Mouse (Mus musculus): Measurements from ENCODE around the gene Olfr1019. TPM values are rescaled to one million over a fixed set of nuclear protein-coding genes. Genes with fewer than 3 reads are reported as not detected.

Gene Olfr1019
- polyA plus RNA-seq (2014; fragmentation: Nextera tagmentation; extraction: Ambion mirVana): not detected in 2 replicates

DNA sequence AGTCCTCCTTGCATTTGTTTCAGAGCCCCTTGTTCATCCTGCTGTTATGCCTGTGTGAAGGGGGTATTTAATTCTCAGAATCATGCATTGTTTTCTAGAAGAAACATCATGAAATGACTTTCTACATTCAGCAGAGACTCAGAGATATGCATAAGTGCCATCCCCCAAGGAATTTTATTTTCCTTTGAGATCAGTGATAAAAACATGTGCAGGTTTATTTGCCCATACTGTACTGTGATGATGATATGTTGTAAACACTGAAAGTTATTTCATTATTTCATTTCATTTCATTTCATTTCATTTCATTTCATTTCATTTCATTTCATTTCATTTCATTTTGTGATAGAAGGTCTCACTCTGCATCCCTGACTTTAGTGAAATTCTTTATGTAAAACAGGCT lies at the start of gene Olfr1019:
Olfr1019 (minus strand) TSS at position 101 of the 400 bp plus-strand sequence.
- H3K27me3 ChIP-seq (ENCODE audit: control insufficient read depth, insufficient read depth, low read length): no peaks in the 10 kb centered on the region
- no peak for DNase-seq (ENCODE audit: low spot score)
- no peaks in the 10 kb centered on the region for H3K4me1 ChIP-seq (ENCODE audit: control insufficient read depth, insufficient read depth, low read length)
- no peak within 1 kb of the TSS for H3K9ac ChIP-seq (replicated peaks; ENCODE audit: low read length)
- H3K9me3 ChIP-seq (replicated peaks; ENCODE audit: control insufficient read depth, low read length): no peaks in the 10 kb centered on the region
- no peak within 1 kb of the TSS for H3K4me2 ChIP-seq (ENCODE audit: low read depth, low read length)
- no peak within 1 kb of the TSS for H3K4me3 ChIP-seq (ENCODE audit: low read depth, low read length)
- H3K36me3 ChIP-seq (replicated peaks; ENCODE audit: control insufficient read depth, insufficient read depth, low read depth, low read length): no peaks in the 10 kb centered on the region
- no peak for ATAC-seq (replicated peaks; ENCODE audit: insufficient number of reproducible peaks, low FRiP score, low TSS enrichment, low read depth)
- no peak within 1 kb of the TSS for H3K27ac ChIP-seq (replicated peaks; ENCODE audit: low read depth, low read length)

DNA sequence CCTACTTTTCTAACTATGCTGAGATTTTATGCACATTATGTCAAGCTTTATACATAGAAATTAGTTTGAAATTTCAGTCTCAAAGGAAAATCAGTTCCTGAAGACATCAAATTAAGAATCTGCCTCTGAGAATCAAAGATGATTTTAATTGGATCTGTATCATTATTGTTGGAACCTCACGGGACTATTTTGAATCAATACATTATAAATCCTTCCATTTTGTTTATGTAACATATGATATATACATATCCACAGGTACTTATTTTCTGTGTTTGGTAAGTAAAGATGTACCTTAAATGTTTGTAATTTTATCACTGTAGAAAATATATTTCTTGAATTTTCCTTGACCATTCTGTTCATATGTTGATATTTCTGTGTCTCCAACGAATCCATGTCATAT lies 40.1 kb upstream of the Olfr1019 start, which contains the start of gene Olfr1023:
Olfr1023 (plus strand) TSS at position 301 of the 400 bp plus-strand sequence.
- 77% methylated on average over 2 of the region's 2 CpGs for WGBS
- no peak within 1 kb of the TSS for H3K9ac ChIP-seq (replicated peaks; ENCODE audit: low read length)
- H3K4me2 ChIP-seq (ENCODE audit: low read depth, low read length): no peak within 1 kb of the TSS
- H3K27ac ChIP-seq (replicated peaks; ENCODE audit: low read depth, low read length): no peak within 1 kb of the TSS
- H3K4me3 ChIP-seq (ENCODE audit: low read depth, low read length): no peak within 1 kb of the TSS
- no peaks in the 10 kb centered on the region for H3K9me3 ChIP-seq (replicated peaks; ENCODE audit: control insufficient read depth, low read length)
- H3K4me1 ChIP-seq (ENCODE audit: control insufficient read depth, insufficient read depth, low read length): no peaks in the 10 kb centered on the region
- H3K36me3 ChIP-seq (replicated peaks; ENCODE audit: control insufficient read depth, insufficient read depth, low read depth, low read length): no peaks in the 10 kb centered on the region
- no peaks in the 10 kb centered on the region for H3K27me3 ChIP-seq (ENCODE audit: control insufficient read depth, insufficient read depth, low read length)
- DNase-seq (ENCODE audit: low spot score): no peak
- ATAC-seq (replicated peaks; ENCODE audit: insufficient number of reproducible peaks, low FRiP score, low TSS enrichment, low read depth): no peak

DNA sequence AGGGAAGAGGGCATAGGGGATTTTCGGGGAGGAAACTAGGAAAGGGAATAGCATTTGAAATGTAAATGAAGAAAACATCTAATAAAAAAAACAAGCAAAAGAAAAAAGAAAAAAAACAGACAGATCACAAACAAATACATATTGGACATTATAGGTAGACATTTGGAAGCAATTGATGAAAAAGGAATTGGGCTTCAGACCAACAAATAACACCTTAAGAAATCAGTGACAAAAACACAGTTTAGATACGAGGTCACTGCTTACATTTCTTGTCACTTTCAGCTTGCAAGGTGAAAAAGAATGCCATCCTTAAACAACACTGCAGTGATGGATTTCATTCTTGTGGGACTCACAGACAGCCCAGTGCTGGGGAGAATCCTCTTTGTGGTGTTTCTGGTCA lies 23.0 kb upstream of the Olfr1019 start, which contains the start of gene Olfr1022:
Olfr1022 (plus strand) TSS at position 301 of the 400 bp plus-strand sequence.
- DNase-seq (ENCODE audit: low spot score): no peak
- H3K27me3 ChIP-seq (ENCODE audit: control insufficient read depth, insufficient read depth, low read length): no peaks in the 10 kb centered on the region
- H3K27ac ChIP-seq (replicated peaks; ENCODE audit: low read depth, low read length): no peak within 1 kb of the TSS
- no peak for ATAC-seq (replicated peaks; ENCODE audit: insufficient number of reproducible peaks, low FRiP score, low TSS enrichment, low read depth)
- 53% methylated on average over 2 of the region's 2 CpGs for WGBS
- no peaks in the 10 kb centered on the region for H3K9me3 ChIP-seq (replicated peaks; ENCODE audit: control insufficient read depth, low read length)
- H3K9ac ChIP-seq (replicated peaks; ENCODE audit: low read length): no peak within 1 kb of the TSS
- no peaks in the 10 kb centered on the region for H3K36me3 ChIP-seq (replicated peaks; ENCODE audit: control insufficient read depth, insufficient read depth, low read depth, low read length)
- H3K4me1 ChIP-seq (ENCODE audit: control insufficient read depth, insufficient read depth, low read length): no peaks in the 10 kb centered on the region
- no peak within 1 kb of the TSS for H3K4me2 ChIP-seq (ENCODE audit: low read depth, low read length)
- no peak within 1 kb of the TSS for H3K4me3 ChIP-seq (ENCODE audit: low read depth, low read length)

GRCm38 (mm10) chr2:85846730-85847129 lies 1.4 kb upstream of the Olfr1019 start, which contains the start of gene Olfr1020:
Gene Olfr1020, plus strand, starts transcription at chr2:85847030.
- H3K9ac ChIP-seq (replicated peaks; ENCODE audit: low read length): no peak within 1 kb of the TSS
- DNase-seq (ENCODE audit: low spot score) (no peak), ATAC-seq (replicated peaks; ENCODE audit: insufficient number of reproducible peaks, low FRiP score, low TSS enrichment, low read depth) (no peak)
- no peaks in the 10 kb centered on the region for H3K27me3 ChIP-seq (ENCODE audit: control insufficient read depth, insufficient read depth, low read length)
- WGBS: 76% methylated on average over 1 of the region's 1 CpGs
- H3K4me3 ChIP-seq (ENCODE audit: low read depth, low read length): no peak within 1 kb of the TSS
- no peak within 1 kb of the TSS for H3K27ac ChIP-seq (replicated peaks; ENCODE audit: low read depth, low read length)
- no peaks in the 10 kb centered on the region for H3K9me3 ChIP-seq (replicated peaks; ENCODE audit: control insufficient read depth, low read length)
- no peaks in the 10 kb centered on the region for H3K36me3 ChIP-seq (replicated peaks; ENCODE audit: control insufficient read depth, insufficient read depth, low read depth, low read length)
- H3K4me1 ChIP-seq (ENCODE audit: control insufficient read depth, insufficient read depth, low read length): no peaks in the 10 kb centered on the region
- no peak within 1 kb of the TSS for H3K4me2 ChIP-seq (ENCODE audit: low read depth, low read length)

DNA sequence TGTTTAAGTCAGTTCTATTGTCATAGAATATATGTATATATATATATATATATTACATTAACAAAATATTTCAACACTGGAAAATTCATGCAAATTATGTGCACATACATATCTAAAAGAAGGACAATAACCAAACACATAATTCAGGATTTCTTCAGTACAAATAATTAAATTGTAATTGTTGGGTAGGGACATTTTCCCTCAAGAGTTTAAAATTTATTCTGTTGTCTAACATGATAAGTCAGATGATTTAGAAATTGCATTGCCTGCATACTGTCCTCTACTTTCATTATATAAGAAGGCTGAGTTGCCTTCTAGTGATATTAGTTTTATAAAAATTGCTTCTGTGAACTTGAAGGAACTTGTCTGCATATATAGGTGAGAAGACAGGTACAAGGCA lies 27.1 kb downstream of the Olfr1019 start, which contains the start of gene Olfr1018:
Olfr1018 (plus strand) TSS at position 301 of the 400 bp plus-strand sequence.
- ATAC-seq (replicated peaks; ENCODE audit: insufficient number of reproducible peaks, low FRiP score, low TSS enrichment, low read depth) (no peak), DNase-seq (ENCODE audit: low spot score) (no peak)
- no peak within 1 kb of the TSS for H3K4me3 ChIP-seq (ENCODE audit: low read depth, low read length)
- no peak within 1 kb of the TSS for H3K27ac ChIP-seq (replicated peaks; ENCODE audit: low read depth, low read length)
- no peaks in the 10 kb centered on the region for H3K4me1 ChIP-seq (ENCODE audit: control insufficient read depth, insufficient read depth, low read length)
- no peaks in the 10 kb centered on the region for H3K36me3 ChIP-seq (replicated peaks; ENCODE audit: control insufficient read depth, insufficient read depth, low read depth, low read length)
- no peaks in the 10 kb centered on the region for H3K27me3 ChIP-seq (ENCODE audit: control insufficient read depth, insufficient read depth, low read length)
- no peak within 1 kb of the TSS for H3K4me2 ChIP-seq (ENCODE audit: low read depth, low read length)
- no peaks in the 10 kb centered on the region for H3K9me3 ChIP-seq (replicated peaks; ENCODE audit: control insufficient read depth, low read length)
- H3K9ac ChIP-seq (replicated peaks; ENCODE audit: low read length): no peak within 1 kb of the TSS

GRCm38 (mm10) chr2:85804501-85804900 lies 40.8 kb downstream of the Olfr1019 start:
- Histone ChIP-seq H3K4me2 (ENCODE audit: low read depth, low read length) (no peak overlapping the region), H3K27ac (replicated peaks; ENCODE audit: low read depth, low read length) (no peak overlapping the region), H3K36me3 (replicated peaks; ENCODE audit: control insufficient read depth, insufficient read depth, low read depth, low read length) (no peaks in the 10 kb centered on the region), H3K27me3 (ENCODE audit: control insufficient read depth, insufficient read depth, low read length) (no peaks in the 10 kb centered on the region), H3K4me3 (ENCODE audit: low read depth, low read length) (no peak overlapping the region), H3K9ac (replicated peaks; ENCODE audit: low read length) (no peak overlapping the region), H3K9me3 (replicated peaks; ENCODE audit: control insufficient read depth, low read length) (no peaks in the 10 kb centered on the region), H3K4me1 (ENCODE audit: control insufficient read depth, insufficient read depth, low read length) (no peaks in the 10 kb centered on the region)
- 47% methylated on average over 4 of the region's 4 CpGs for WGBS
- DNase-seq (ENCODE audit: low spot score) (peak; percentile 73), ATAC-seq (replicated peaks; ENCODE audit: insufficient number of reproducible peaks, low FRiP score, low TSS enrichment, low read depth) (no peak)

GRCm38 (mm10) chr2:85802444-85802843 lies 42.8 kb downstream of the Olfr1019 start, which contains the start of gene Olfr1016:
Gene Olfr1016, minus strand, starts transcription at chr2:85802544.
- H3K9ac ChIP-seq (replicated peaks; ENCODE audit: low read length): no peak within 1 kb of the TSS
- H3K4me1 ChIP-seq (ENCODE audit: control insufficient read depth, insufficient read depth, low read length): no peaks in the 10 kb centered on the region
- 90% methylated on average over 2 of the region's 2 CpGs for WGBS
- H3K27me3 ChIP-seq (ENCODE audit: control insufficient read depth, insufficient read depth, low read length): no peaks in the 10 kb centered on the region
- no peak within 1 kb of the TSS for H3K27ac ChIP-seq (replicated peaks; ENCODE audit: low read depth, low read length)
- DNase-seq (ENCODE audit: low spot score) (no peak), ATAC-seq (replicated peaks; ENCODE audit: insufficient number of reproducible peaks, low FRiP score, low TSS enrichment, low read depth) (no peak)
- H3K36me3 ChIP-seq (replicated peaks; ENCODE audit: control insufficient read depth, insufficient read depth, low read depth, low read length): no peaks in the 10 kb centered on the region
- H3K9me3 ChIP-seq (replicated peaks; ENCODE audit: control insufficient read depth, low read length): no peaks in the 10 kb centered on the region
- H3K4me3 ChIP-seq (ENCODE audit: low read depth, low read length): no peak within 1 kb of the TSS
- no peak within 1 kb of the TSS for H3K4me2 ChIP-seq (ENCODE audit: low read depth, low read length)

DNA sequence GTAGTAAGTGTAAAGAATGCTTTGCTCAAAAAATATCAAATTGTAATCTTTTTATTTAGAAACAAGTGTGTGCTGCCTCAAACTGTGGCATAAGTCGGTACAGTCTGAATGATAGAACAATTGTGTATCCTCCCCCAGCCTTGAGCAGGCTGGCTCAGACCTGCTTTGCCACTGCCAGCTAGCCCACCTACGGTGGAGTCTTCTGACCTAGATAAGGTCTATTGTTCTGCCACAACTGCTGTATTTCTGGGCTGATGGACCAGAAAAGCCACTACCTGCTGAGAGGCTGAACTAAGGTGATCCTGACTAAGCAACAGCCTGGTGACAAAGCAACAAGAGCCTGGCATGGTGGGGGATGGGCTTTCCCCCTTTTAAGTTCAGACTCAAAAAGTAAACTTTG lies 53.0 kb downstream of the Olfr1019 start:
- DNase-seq (ENCODE audit: low spot score): no peak
- no peak for ATAC-seq (replicated peaks; ENCODE audit: insufficient number of reproducible peaks, low FRiP score, low TSS enrichment, low read depth)
- 43% methylated on average over 2 of the region's 2 CpGs for WGBS

More for the DNA sequence above, 53.0 kb downstream of the Olfr1019 start:
- H3K36me3 ChIP-seq (replicated peaks; ENCODE audit: control insufficient read depth, insufficient read depth, low read depth, low read length): no peaks in the 10 kb centered on the region
- H3K27me3 ChIP-seq (ENCODE audit: control insufficient read depth, insufficient read depth, low read length): no peaks in the 10 kb centered on the region
- no peaks in the 10 kb centered on the region for H3K9me3 ChIP-seq (replicated peaks; ENCODE audit: control insufficient read depth, low read length)
- no peaks in the 10 kb centered on the region for H3K4me1 ChIP-seq (ENCODE audit: control insufficient read depth, insufficient read depth, low read length)
- no peak overlapping the region for H3K9ac ChIP-seq (replicated peaks; ENCODE audit: low read length)
- H3K27ac ChIP-seq (replicated peaks; ENCODE audit: low read depth, low read length): no peak overlapping the region
- no peak overlapping the region for H3K4me3 ChIP-seq (ENCODE audit: low read depth, low read length)
- H3K4me2 ChIP-seq (ENCODE audit: low read depth, low read length): no peak overlapping the region
